Mouse (Mus musculus): Measurements from ENCODE around the gene Sec24c. TPM values are rescaled to one million over a fixed set of nuclear protein-coding genes. Genes with fewer than 3 reads are reported as not detected.
"Not testable (repeated sequence)": the region's sequence is repeated elsewhere in the genome, so short reads cannot be mapped to it uniquely, and the experiment has no call there.

Sec24c gene
- polyA plus RNA-seq (2015; fragmentation: Nextera tagmentation; extraction: Ambion mirVana): 88.4 and 96.7 TPM in 2 replicates

DNA sequence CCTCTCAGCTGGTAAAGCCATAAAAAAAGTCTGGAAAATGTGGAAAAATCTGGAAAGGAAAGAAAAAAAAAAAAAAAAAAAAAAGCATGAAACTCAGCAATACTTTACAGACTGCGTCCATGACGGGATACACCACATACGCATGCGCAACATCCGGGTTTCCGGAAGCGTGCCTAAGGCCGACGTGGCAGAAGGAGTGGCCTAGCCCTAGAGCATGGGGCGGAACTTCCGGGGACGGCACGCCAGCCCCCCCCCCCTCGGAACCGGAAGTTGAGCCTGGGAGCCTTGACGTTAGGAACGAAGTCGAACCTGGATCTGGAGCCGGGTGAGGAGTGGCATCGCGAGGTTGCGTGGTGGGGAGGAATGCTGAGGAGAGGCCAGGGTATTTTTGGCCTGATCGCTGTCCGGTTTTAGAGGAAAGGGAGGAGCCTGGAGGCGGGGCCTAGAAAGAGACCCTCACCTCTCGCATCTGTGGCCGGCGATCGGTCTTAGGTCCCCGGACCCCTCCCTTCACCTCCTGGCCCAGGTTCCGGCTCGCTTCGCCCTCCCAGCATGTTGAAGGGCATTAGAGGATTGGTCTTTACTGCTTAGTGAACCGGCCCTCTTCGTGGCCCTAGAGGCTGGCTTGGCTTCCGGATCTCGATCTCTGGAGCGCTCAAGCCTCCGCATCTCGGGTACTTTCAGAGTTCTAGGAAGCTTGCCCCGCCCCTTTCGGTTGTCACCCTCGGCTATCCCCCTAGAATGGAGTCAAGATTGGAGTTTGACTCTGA lies at the start of gene Sec24c:
TSS of gene Sec24c (plus strand) at position 245 of the 770 bp plus-strand sequence.
- peaks cover 17% of the 10 kb centered on the region for H3K4me1 ChIP-seq (replicated peaks)
- H3K9me3 ChIP-seq: no peaks in the 10 kb centered on the region
- H3K4me2 ChIP-seq (replicated peaks): peak within 1 kb of the TSS; percentile 90
- 5% methylated on average over 43 of the region's 43 CpGs for WGBS
- H3K9ac ChIP-seq (replicated peaks): peak within 1 kb of the TSS; percentile 84
- H3K27ac ChIP-seq: peak within 1 kb of the TSS; percentile 84
- H3K36me3 ChIP-seq: peaks cover 32% of the 10 kb centered on the region
- peaks cover 19% of the 10 kb centered on the region for H3K27me3 ChIP-seq
- ATAC-seq: peak; percentile 97
- H3K4me3 ChIP-seq (replicated peaks): peak within 1 kb of the TSS; percentile 91

DNA sequence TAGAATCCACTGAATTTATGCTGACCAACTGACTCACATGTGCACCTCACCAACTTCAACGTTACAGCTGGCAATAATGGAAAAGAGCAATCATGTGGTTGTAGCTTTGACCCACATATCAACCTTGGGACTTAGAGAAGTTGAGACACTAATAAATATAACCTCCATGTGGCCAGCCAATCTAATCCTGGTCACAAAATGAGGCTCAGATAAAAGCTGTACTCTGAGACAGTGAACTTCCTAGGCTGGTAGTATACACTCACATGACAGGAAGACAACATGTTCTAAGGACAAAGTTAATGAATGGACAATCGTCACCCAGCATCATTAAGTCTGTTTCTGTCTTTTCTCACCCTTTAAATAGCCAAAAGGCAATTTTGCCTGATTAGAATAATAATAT lies 47.7 kb upstream of the Sec24c start:
- no peaks in the 10 kb centered on the region for H3K27me3 ChIP-seq
- 91% methylated on average over 2 of the region's 2 CpGs for WGBS
- no peak overlapping the region for H3K4me2 ChIP-seq (replicated peaks)
- H3K9ac ChIP-seq (replicated peaks): no peak overlapping the region
- no peaks in the 10 kb centered on the region for H3K9me3 ChIP-seq
- H3K27ac ChIP-seq: no peak overlapping the region
- no peaks in the 10 kb centered on the region for H3K36me3 ChIP-seq
- H3K4me1 ChIP-seq (replicated peaks): no peaks in the 10 kb centered on the region
- ATAC-seq: no peak
- H3K4me3 ChIP-seq (replicated peaks): no peak overlapping the region

DNA sequence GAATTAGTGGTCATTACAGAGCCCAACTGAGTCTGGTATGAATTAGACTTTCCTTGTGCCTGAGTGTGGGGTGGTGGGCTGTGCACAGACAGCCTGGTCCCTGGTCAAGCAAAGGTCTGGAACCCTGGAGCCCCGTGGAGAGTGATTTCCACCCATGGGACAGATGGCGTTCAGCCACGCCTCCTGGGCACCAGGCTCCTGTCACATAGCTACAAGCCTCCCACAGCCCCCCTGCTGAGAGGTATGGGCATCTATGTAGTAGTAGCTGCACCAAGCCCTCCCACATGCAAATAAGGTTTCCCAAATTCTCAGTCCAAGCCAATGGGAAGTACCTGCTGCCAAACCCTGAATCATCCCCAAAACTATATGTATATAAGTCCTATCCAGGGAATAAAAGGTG lies 47.1 kb upstream of the Sec24c start:
- Histone ChIP-seq H3K27ac (no peak overlapping the region), H3K9me3 (no peaks in the 10 kb centered on the region), H3K27me3 (no peaks in the 10 kb centered on the region), H3K4me3 (replicated peaks) (no peak overlapping the region), H3K4me1 (replicated peaks) (no peaks in the 10 kb centered on the region), H3K36me3 (no peaks in the 10 kb centered on the region), H3K4me2 (replicated peaks) (no peak overlapping the region), H3K9ac (replicated peaks) (no peak overlapping the region)
- WGBS: 87% methylated on average over 3 of the region's 3 CpGs
- no peak for ATAC-seq

DNA sequence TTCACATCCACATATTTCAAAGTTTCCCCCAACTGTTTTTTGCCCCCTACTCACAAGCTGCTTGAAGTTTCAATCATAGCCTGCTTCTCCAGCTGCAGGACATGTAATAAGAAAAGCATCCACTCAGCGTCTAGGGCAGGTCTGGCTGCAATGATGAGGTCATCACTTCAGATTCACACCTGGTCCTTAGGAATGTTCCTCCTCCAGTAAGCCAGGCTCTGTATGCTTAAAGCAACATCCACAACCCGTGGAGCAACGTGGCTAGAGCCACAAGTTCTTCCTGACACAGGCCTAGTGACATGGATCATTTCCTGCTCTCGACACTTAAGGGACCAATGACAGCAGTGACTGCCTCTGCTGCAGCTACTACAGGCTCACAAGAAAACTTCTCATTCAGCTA lies 42.9 kb upstream of the Sec24c start:
- Histone ChIP-seq H3K27me3 (no peaks in the 10 kb centered on the region), H3K27ac (no peak overlapping the region), H3K9ac (replicated peaks) (no peak overlapping the region), H3K4me3 (replicated peaks) (no peak overlapping the region), H3K9me3 (no peaks in the 10 kb centered on the region), H3K36me3 (no peaks in the 10 kb centered on the region), H3K4me1 (replicated peaks) (no peaks in the 10 kb centered on the region), H3K4me2 (replicated peaks) (no peak overlapping the region)
- WGBS: 78% methylated on average over 4 of the region's 4 CpGs
- ATAC-seq: no peak

DNA sequence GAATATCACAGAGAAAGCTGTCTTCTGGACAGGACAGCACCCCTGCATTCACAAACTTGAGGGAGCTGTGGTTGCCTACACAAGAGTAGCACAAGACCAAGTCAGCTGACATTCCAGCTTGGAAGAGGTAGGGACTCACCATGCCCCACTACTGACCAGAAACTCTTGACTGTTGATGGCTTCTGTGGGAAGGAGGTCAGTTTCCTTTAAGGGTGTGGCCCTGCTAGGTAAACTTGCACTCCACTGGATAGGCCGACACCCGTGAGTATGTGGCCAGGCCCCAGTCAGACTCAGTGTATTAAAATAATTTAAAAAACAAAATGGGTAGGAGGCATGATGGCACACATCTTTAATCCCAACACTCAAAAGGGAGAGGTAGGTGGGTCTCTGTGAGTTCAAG lies 38.6 kb upstream of the Sec24c start:
- Histone ChIP-seq H3K9ac (replicated peaks) (no peak overlapping the region), H3K4me3 (replicated peaks) (no peak overlapping the region), H3K27ac (no peak overlapping the region), H3K4me1 (replicated peaks) (peaks cover 9% of the 10 kb centered on the region), H3K27me3 (no peaks in the 10 kb centered on the region), H3K9me3 (no peaks in the 10 kb centered on the region), H3K36me3 (no peaks in the 10 kb centered on the region), H3K4me2 (replicated peaks) (no peak overlapping the region)
- no peak for ATAC-seq
- 96% methylated on average over 2 of the region's 2 CpGs for WGBS

DNA sequence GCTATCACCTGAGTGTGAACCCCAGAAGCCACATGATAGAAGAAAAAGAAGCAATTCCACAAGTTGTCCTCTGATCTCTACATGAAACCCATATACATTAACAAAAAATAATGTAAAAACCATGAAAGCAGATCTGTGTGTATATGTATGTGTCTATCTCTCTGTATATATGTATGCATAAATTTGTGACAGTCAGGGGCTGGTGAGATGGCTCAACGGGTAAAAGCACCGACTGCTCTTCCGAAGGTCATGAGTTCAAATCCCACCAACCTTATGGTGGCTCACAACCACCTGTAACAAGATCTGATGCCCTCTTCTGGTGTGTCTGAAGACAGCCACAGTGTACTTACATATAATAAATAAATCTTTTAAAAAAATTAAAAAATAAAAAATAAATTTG lies 37.1 kb upstream of the Sec24c start:
- WGBS: 95% methylated on average over 3 of the region's 3 CpGs

DNA sequence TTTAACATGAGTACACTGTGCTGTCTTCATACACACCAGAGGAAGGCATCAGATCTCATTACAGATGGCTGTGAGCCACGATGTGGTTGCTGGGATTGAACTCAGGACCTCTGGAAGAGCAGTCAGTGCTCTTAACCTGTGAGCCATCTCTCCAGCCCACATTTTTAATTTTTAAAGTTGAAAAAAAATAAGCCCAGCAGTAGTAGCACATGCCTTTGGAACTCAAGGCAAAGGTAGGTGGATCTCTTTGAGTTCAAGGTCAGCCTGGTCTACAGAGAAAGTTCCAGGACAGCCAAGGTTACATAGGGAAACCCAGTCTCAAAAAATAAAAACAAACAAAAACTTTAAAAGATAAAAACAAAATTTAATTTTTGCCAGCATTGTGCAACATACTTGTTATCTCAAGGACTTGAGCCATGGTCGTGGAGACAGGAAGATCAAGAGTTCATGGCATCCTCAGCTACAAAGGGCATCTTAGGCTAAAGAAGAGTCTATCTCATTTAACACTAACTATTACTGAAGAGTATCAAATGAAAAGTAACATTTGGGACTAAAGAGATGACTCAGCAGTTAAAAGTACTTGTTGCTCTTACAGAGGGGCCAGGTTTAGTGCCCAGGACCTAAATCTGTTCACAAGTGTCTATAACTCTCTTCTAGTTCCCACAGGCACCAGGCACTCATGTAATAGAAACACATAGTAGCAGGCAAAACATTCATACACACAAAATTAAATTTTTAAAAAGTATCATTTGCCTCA lies 36.1 kb upstream of the Sec24c start:
- Histone ChIP-seq H3K9me3 (no peaks in the 10 kb centered on the region), H3K36me3 (no peaks in the 10 kb centered on the region), H3K27ac (no peak overlapping the region), H3K4me1 (replicated peaks) (peaks cover 17% of the 10 kb centered on the region), H3K9ac (replicated peaks) (no peak overlapping the region), H3K27me3 (no peaks in the 10 kb centered on the region), H3K4me2 (replicated peaks) (no peak overlapping the region), H3K4me3 (replicated peaks) (no peak overlapping the region)
- WGBS: 97% methylated on average over 2 of the region's 2 CpGs
- ATAC-seq: no peak

More for the DNA sequence above, 37.1 kb upstream of the Sec24c start:
- H3K4me1 ChIP-seq (replicated peaks): peaks cover 14% of the 10 kb centered on the region
- H3K4me3 ChIP-seq (replicated peaks); H3K27me3 ChIP-seq; H3K36me3 ChIP-seq; H3K9me3 ChIP-seq; ATAC-seq; H3K27ac ChIP-seq; H3K4me2 ChIP-seq (replicated peaks); H3K9ac ChIP-seq (replicated peaks): not testable (repeated sequence)

DNA sequence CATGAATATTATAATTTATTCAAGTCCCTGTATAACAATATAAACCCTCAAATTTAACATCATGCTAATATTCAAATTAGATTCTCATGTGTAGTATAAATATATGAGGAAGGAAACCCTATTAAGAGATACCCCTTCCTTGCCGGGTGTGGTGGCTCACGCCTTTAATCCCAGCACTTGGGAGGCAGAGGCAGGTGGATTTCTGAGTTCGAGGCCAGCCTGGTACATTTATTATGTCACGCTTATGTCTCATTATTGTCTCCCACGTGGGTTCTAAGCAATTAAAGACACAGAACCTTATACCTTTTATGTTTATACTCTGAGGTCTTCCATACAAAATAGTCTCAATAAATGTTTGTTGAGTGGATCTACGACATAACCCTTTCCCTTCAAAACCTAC lies 35.4 kb upstream of the Sec24c start:
- H3K9me3 ChIP-seq: no peaks in the 10 kb centered on the region
- H3K27ac ChIP-seq: no peak overlapping the region
- H3K9ac ChIP-seq (replicated peaks): no peak overlapping the region
- no peak overlapping the region for H3K4me3 ChIP-seq (replicated peaks)
- ATAC-seq: no peak
- WGBS: 95% methylated on average over 6 of the region's 6 CpGs
- H3K4me2 ChIP-seq (replicated peaks): no peak overlapping the region
- peaks cover 17% of the 10 kb centered on the region for H3K4me1 ChIP-seq (replicated peaks)
- no peaks in the 10 kb centered on the region for H3K36me3 ChIP-seq
- no peaks in the 10 kb centered on the region for H3K27me3 ChIP-seq

DNA sequence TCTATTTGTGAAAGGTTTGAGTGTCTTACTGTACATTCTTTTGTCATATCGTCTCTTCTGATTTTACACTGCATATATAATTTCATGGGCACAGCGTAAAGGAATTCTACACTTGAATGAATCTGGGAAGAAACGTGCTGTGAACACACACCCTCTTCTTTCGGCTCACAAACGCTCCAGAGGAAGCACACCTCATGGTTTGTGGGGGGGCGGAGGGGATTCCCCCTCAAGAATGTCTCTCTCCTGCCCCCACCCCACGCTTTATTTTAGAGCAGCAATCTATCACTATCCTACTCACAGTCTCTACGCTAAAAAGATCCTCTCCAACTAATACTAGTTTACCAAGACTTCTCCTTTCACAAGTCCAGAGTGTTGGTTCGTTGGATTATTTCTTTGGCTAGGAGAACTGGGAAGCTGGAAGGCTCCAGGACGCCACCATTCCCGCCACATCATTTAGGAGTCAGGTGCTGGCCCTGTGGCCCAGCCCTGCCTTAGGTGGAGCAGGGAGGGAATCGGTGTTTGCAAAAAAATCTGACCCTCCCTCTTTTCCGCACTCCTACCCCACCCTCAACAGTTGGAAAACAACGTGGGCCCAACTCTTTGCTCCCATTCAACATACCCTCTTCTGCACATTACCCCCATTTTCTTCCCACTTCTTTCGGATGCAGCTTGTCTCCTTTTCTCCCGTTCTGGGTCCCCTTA lies 34.0 kb upstream of the Sec24c start:
- peak overlapping the region; percentile 77 for H3K27ac ChIP-seq
- WGBS: 3% methylated on average over 16 of the region's 16 CpGs
- H3K4me3 ChIP-seq (replicated peaks): peak overlapping the region; percentile 79
- H3K36me3 ChIP-seq: no peaks in the 10 kb centered on the region
- H3K4me1 ChIP-seq (replicated peaks): peaks cover 17% of the 10 kb centered on the region
- ATAC-seq: peak; percentile 75
- no peaks in the 10 kb centered on the region for H3K27me3 ChIP-seq
- peak overlapping the region; percentile 88 for H3K9ac ChIP-seq (replicated peaks)
- no peaks in the 10 kb centered on the region for H3K9me3 ChIP-seq
- peak overlapping the region; percentile 86 for H3K4me2 ChIP-seq (replicated peaks)

DNA sequence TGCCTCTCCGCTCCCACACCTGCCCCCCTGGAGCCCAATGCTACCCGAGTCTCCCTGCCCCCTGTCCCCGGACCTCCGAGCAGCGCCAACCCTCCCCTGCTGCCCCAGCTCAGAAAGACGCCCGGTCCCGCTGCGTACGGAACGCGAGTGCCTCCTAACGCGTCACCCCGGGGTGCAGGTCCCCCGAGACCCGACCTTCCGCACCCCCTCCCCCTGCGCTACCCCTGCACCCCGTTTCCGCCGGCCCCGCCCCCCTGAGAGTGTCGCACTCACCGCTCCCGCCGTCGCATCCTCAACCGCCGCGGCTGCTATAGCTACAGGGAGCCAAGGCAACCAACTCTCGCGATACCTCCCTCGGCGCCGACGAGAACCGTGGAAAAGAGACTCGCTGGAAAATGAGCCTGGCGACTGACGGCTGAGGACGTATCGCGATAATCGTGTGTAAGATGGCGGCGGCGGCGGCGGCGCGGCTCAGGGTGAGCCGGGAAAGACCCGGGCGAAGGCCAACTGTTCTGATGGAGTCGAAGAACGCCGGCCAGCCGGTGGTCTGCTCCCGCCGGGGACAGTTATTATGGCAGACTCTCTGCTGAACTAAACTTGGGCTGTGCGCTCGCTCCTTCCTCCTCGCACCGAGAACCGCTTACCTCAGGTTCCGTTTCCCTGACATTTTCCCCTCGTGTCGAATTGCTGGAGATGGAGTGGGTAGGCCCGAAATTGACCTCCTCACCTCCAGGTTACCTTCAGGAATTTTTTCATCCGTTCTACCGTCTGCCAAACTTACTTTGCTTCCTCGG lies 33.3 kb upstream of the Sec24c start, which contains the start of gene Usp54:
TSS of gene Usp54 (minus strand) at position 420 of the 794 bp plus-strand sequence.
- H3K4me3 ChIP-seq (replicated peaks): peak within 1 kb of the TSS; percentile 79
- no peaks in the 10 kb centered on the region for H3K36me3 ChIP-seq
- WGBS: under 1% methylated on average over 68 of the region's 73 CpGs
- H3K4me2 ChIP-seq (replicated peaks): peak within 1 kb of the TSS; percentile 86
- no peaks in the 10 kb centered on the region for H3K9me3 ChIP-seq
- H3K27me3 ChIP-seq: no peaks in the 10 kb centered on the region
- H3K4me1 ChIP-seq (replicated peaks): peaks cover 17% of the 10 kb centered on the region
- peak within 1 kb of the TSS; percentile 88 for H3K9ac ChIP-seq (replicated peaks)
- H3K27ac ChIP-seq: peak within 1 kb of the TSS; percentile 92
- peak; percentile 97 for ATAC-seq

DNA sequence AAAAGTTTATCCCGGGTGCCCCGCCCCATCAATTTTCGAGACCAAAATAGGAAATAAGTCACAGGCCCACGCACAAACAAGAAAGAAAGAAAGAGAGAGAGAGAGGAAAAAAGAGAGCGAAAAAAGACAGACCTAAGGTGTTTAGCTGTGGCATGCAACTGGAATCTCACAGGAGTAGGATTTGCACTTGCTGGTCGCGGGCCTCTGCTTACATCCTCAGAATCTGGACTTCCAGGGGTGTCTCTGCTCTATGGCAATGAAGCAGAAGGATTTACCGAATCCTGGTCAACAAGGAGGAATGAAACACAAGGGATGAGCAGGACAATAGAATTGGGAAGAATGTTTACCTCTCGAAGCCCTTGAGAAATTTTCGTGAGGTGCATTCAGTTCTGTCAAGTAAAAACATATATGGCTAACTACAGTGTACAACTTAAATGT lies 32.7 kb upstream of the Sec24c start:
- Histone ChIP-seq H3K27ac (peak overlapping the region; percentile 92), H3K36me3 (no peaks in the 10 kb centered on the region), H3K4me1 (replicated peaks) (peaks cover 17% of the 10 kb centered on the region), H3K4me3 (replicated peaks) (peak overlapping the region; percentile 79), H3K9ac (replicated peaks) (peak overlapping the region; percentile 88), H3K4me2 (replicated peaks) (peak overlapping the region; percentile 86), H3K9me3 (no peaks in the 10 kb centered on the region), H3K27me3 (no peaks in the 10 kb centered on the region)
- no peak for ATAC-seq
- 11% methylated on average over 10 of the region's 10 CpGs for WGBS

Data from midbrain, embryonic 13.5 days (tissue).